Mouse (Mus musculus) kidney, postnatal 14 days (tissue): Measurements from ENCODE around the gene Hdac1.

ENCODE experiments used
- DNase-seq: peaks from one replicate; pipeline ENCODE4 v3.0.0; 2022; ENCODE audit warnings: mixed read lengths

The Hdac1 gene

GRCm38 (mm10) chr4:129542592-129543141, at the start of gene Hdac1:
Gene Hdac1 (minus strand): TSS chr4:129542713.
- peak; percentile 99 for DNase-seq

- DNase-seq: no peak
These were observed 46.4 kb upstream of the Hdac1 start for GRCm38 (mm10) chr4:129588865-129589264.

GRCm38 (mm10) chr4:129586943-129587342, 44.4 kb upstream of the Hdac1 start:
- DNase-seq: peak; percentile 41

- DNase-seq: no peak
These were observed 43.3 kb upstream of the Hdac1 start for GRCm38 (mm10) chr4:129585773-129586172.

GRCm38 (mm10) chr4:129584884-129585608, 42.5 kb upstream of the Hdac1 start:
- peak; percentile 92 for DNase-seq

- DNase-seq: no peak
These were observed 41.9 kb upstream of the Hdac1 start for GRCm38 (mm10) chr4:129584370-129584769.

- no peak for DNase-seq
These were observed 39.7 kb upstream of the Hdac1 start for GRCm38 (mm10) chr4:129582251-129582650.

GRCm38 (mm10) chr4:129580347-129580746, 37.8 kb upstream of the Hdac1 start:
- DNase-seq: peak; percentile 21

- peak; percentile 81 for DNase-seq
These were observed 36.0 kb upstream of the Hdac1 start, which contains the start of gene Fam167b for GRCm38 (mm10) chr4:129578466-129578865. Gene Fam167b (minus strand): TSS chr4:129578549.

GRCm38 (mm10) chr4:129577688-129578087, 35.2 kb upstream of the Hdac1 start:
- DNase-seq: no peak

- peak; percentile 84 for DNase-seq
These were observed 34.5 kb upstream of the Hdac1 start for GRCm38 (mm10) chr4:129576863-129577491.

GRCm38 (mm10) chr4:129575171-129575844, 32.8 kb upstream of the Hdac1 start:
- peak; percentile 53 for DNase-seq

GRCm38 (mm10) chr4:129573430-129573829, 30.9 kb upstream of the Hdac1 start, which contains the start of gene Lck:
Gene Lck (minus strand): TSS chr4:129573641.
- DNase-seq: peak; percentile 17

- DNase-seq: no peak
These were observed 30.5 kb upstream of the Hdac1 start for GRCm38 (mm10) chr4:129573093-129573370.

- DNase-seq: peak; percentile 55
These were observed 30.0 kb upstream of the Hdac1 start for GRCm38 (mm10) chr4:129572236-129573092.

- no peak for DNase-seq
These were observed 29.1 kb upstream of the Hdac1 start for GRCm38 (mm10) chr4:129571551-129572084.

GRCm38 (mm10) chr4:129570028-129570427, 27.5 kb upstream of the Hdac1 start:
- DNase-seq: no peak

- no peak for DNase-seq
These were observed 25.9 kb upstream of the Hdac1 start for GRCm38 (mm10) chr4:129568366-129568765.

GRCm38 (mm10) chr4:129565139-129565538, 22.6 kb upstream of the Hdac1 start:
- DNase-seq: no peak

- peak; percentile 39 for DNase-seq
These were observed 21.2 kb upstream of the Hdac1 start for GRCm38 (mm10) chr4:129563718-129564117.

GRCm38 (mm10) chr4:129561184-129561583, 18.7 kb upstream of the Hdac1 start:
- no peak for DNase-seq

- DNase-seq: no peak
These were observed 15.9 kb upstream of the Hdac1 start for GRCm38 (mm10) chr4:129558321-129558955.
